Mouse (Mus musculus): Measurements from ENCODE around the gene Ubald1. TPM values are rescaled to one million over a fixed set of nuclear protein-coding genes. Genes with fewer than 3 reads are reported as not detected.

The Ubald1 gene
- polyA plus RNA-seq, 1 experiment = 14.2 TPM

DNA sequence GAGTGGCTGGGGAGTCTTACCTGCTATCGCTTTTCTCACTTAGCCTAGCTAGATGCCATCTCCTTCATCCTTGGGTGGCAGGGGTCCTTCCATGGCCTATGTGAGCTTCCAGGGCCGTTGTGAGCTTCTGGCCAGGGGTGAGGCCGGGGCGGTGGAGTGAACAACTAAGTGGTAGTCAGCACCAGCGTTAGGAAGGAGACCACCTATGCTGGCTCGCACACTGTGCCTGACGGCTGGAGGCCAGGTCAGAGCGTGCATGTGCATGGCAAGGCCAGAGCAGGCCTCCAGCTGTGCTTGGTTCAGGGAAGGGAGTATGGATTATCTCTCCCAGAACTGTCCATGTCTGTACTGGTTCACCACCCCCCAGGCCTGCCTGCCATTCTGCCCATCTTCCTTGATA is 16.4 kb downstream of the Ubald1 start:
- no peak overlapping the region for H3K27ac ChIP-seq (replicated peaks; ENCODE audit: low read depth, low read length)
- H3K4me1 ChIP-seq (ENCODE audit: control insufficient read depth, insufficient read depth, insufficient read length, low read length) = no peaks in the 10 kb centered on the region
- H3K4me3 ChIP-seq (ENCODE audit: insufficient read depth, low read depth, low read length) = no peak overlapping the region

DNA sequence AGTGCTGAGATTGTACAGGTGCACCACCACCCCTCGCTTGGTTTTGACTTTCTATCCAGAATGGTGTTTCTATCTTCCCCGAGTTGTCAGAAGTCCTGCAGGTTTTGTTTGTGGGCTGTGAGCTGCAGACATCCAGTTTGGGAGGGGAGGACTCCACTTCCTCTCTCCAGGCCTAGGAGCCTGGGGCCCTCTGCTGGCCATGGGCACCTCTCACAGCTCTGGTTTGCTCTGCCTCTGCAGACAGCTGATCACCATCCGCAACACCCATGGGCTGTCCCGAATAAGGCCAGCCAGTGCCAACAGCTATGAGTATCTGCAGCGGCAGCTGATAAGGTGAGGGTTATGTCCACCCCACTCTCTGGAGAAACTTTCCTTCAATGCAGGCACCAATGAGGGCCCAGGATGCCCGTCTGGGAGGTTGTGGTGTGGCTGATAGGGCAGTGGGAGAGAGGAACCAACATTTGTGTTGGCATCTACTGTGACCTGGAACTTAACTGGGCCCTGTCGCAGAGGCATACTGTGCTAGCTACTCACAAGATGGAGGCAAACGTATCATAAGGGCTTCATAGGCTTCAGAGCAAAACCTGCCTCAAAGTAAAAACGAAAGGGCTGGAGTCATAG is 17.1 kb downstream of the Ubald1 start:
- Histone ChIP-seq H3K4me1 (ENCODE audit: control insufficient read depth, insufficient read depth, insufficient read length, low read length) (no peaks in the 10 kb centered on the region), H3K27ac (replicated peaks; ENCODE audit: low read depth, low read length) (no peak overlapping the region), H3K4me3 (ENCODE audit: insufficient read depth, low read depth, low read length) (no peak overlapping the region)

DNA sequence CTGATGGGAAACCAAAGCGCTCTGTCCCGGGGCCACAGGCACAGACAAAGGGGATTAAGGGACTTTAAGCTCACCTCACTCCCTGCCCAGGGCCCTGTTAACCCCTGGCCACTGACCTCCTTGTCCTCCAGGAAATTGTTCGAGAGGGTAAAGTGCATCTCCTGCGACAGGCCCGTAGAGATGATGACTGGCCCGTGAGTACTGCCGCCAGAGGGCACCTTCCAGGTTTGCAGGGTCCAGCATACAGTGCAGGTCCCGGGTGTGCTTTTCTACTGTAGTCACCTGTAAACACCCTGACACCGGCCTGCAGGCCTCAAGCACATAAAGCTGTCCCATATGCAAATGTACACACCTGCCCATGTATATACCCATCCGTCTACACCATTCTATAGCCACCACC is 18.7 kb downstream of the Ubald1 start:
- Histone ChIP-seq H3K27ac (replicated peaks; ENCODE audit: low read depth, low read length) (no peak overlapping the region), H3K4me1 (ENCODE audit: control insufficient read depth, insufficient read depth, insufficient read length, low read length) (no peaks in the 10 kb centered on the region), H3K4me3 (ENCODE audit: insufficient read depth, low read depth, low read length) (no peak overlapping the region)

DNA sequence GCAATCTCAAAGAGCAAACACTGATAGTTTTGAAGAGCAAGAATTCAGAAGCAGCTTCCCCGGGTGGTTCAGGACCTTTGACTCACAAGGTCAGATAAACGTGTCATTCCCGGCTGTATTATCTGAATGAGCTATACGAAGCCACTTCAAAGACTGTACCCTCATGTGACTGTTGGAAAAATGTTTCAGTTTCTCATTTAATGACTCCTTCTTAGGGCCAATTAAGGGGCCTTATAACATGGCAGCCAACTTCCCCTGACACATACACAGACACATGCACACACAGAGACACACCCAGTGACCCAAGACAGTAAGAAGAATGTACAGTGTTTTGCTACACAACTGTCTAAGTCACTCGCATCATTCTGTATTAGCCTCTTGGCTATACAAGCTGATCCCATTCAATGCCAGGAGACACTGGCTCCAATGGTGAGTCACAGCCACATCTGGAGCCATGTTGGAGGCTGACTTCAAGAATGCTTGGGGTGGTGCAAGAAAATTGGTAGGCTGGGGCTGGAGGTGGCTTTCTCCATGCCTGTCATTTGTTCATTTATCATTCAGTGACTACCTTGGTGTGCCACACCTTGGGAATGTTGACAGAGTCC is 25.0 kb downstream of the Ubald1 start:
- H3K4me3 ChIP-seq (ENCODE audit: insufficient read depth, low read depth, low read length) = no peak overlapping the region
- H3K27ac ChIP-seq (replicated peaks; ENCODE audit: low read depth, low read length) = no peak overlapping the region
- no peaks in the 10 kb centered on the region for H3K4me1 ChIP-seq (ENCODE audit: control insufficient read depth, insufficient read depth, insufficient read length, low read length)

DNA sequence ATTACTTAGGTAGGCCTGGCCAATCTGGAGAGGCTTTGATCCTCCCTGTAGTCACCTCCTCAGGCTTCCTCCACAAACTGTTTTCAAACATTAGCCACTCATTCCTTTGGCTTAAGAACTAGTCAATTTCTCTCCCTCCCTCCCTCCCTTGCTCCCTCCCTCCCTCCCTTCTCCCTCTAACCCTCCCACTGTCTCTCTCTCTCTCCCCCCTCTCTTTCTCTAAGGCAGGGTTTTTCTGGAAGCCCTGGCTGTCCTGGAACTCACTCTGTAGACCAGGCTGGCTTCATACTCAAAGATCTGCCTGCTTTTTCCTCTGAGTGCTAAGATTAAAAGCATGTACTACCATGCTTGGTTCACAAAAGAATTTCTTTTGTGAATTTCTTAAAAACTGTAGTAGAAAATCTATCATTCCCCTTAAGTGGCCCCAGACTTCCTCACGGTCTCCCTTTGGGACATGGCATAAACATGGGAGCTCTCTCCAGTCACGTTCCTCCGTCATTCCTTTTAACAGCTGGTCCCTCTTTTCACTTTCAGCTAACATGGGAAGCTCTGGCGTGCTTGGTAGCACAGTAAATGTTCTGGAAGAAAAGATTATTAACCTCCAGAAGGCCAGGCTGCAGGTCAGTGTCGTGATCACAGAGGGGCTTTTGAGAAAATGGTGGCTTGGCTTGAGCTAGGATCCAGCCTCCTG is 29.0 kb downstream of the Ubald1 start:
- no peak overlapping the region for H3K4me3 ChIP-seq (ENCODE audit: insufficient read depth, low read depth, low read length)
- no peak overlapping the region for H3K27ac ChIP-seq (replicated peaks; ENCODE audit: low read depth, low read length)

DNA sequence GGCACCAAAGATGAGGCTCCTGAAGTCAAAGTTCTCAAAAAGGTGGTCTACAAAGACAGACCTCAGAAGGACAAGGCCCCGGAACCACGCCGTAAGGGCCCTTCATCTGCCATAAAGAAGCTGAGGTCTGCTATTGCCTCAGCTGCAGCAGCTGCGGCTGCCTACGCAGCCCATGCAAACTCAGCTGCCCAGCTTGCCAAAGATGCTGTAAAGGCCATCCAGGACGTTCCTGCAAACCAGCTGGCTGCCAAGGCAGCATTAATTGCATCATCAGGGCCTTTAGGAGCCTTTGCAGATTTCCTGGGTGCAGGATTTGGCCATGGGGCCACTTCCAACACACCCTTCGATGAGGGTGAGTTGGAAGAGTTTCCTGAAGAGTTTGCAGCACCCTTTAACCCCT is 29.8 kb downstream of the Ubald1 start:
- H3K27ac ChIP-seq (replicated peaks; ENCODE audit: low read depth, low read length) = no peak overlapping the region
- no peaks in the 10 kb centered on the region for H3K4me1 ChIP-seq (ENCODE audit: control insufficient read depth, insufficient read depth, insufficient read length, low read length)
- no peak overlapping the region for H3K4me3 ChIP-seq (ENCODE audit: insufficient read depth, low read depth, low read length)

More for the DNA sequence above, 29.0 kb downstream of the Ubald1 start:
- no peaks in the 10 kb centered on the region for H3K4me1 ChIP-seq (ENCODE audit: control insufficient read depth, insufficient read depth, insufficient read length, low read length)

- no peak overlapping the region for H3K4me3 ChIP-seq (ENCODE audit: insufficient read depth, low read depth, low read length)
- no peaks in the 10 kb centered on the region for H3K4me1 ChIP-seq (ENCODE audit: control insufficient read depth, insufficient read depth, insufficient read length, low read length)
- no peak overlapping the region for H3K27ac ChIP-seq (replicated peaks; ENCODE audit: low read depth, low read length)
Measured at GRCm38 (mm10) chr16:4848090-4848489, 32.0 kb downstream of the Ubald1 start.

GRCm38 (mm10) chr16:4847041-4847440 is 33.1 kb downstream of the Ubald1 start:
- Histone ChIP-seq H3K4me1 (ENCODE audit: control insufficient read depth, insufficient read depth, insufficient read length, low read length) (no peaks in the 10 kb centered on the region), H3K27ac (replicated peaks; ENCODE audit: low read depth, low read length) (no peak overlapping the region), H3K4me3 (ENCODE audit: insufficient read depth, low read depth, low read length) (no peak overlapping the region)

GRCm38 (mm10) chr16:4840231-4840630 is 39.9 kb downstream of the Ubald1 start:
- Histone ChIP-seq H3K4me1 (ENCODE audit: control insufficient read depth, insufficient read depth, insufficient read length, low read length) (no peaks in the 10 kb centered on the region), H3K4me3 (ENCODE audit: insufficient read depth, low read depth, low read length) (no peak overlapping the region), H3K27ac (replicated peaks; ENCODE audit: low read depth, low read length) (no peak overlapping the region)

DNA sequence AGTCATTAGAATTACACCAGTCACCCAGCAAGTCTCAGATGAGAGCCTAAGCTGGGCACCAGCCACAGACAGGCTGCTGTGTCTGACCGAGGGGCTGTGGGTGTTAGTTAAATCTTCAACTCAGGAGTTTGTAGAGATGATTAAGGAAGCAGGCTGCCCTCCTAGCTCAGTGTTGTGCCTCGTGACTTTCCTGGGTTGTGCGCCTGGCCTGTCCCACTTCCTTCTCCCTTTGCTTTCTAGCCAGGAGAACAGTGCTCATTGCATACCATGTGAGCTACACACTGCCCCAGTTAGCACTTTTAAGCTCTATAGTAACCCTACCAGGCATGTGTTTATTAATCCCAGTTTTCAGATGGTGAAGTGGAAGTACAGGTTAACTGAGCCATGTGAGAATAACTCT is 40.6 kb downstream of the Ubald1 start:
- Histone ChIP-seq H3K4me3 (ENCODE audit: insufficient read depth, low read depth, low read length) (no peak overlapping the region), H3K4me1 (ENCODE audit: control insufficient read depth, insufficient read depth, insufficient read length, low read length) (no peaks in the 10 kb centered on the region), H3K27ac (replicated peaks; ENCODE audit: low read depth, low read length) (no peak overlapping the region)

DNA sequence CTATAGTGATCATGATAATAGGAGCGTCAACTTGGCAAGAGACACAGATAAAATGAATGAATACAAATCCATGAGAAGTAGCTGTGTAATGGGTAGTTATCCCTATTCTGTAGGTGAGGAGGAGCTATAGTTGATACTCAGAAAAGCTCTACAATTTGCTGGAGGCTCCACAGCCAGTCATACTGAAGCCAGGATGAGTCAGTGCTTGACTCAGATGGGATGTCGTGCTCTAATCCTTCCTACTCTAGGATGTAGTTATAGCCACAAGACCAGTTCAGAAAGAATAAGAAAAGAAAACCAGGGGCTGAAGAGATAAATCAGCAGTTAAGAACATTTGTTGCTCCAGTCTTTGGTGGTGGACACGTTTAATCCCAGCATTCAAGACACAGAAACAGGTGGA is 42.5 kb downstream of the Ubald1 start:
- H3K4me3 ChIP-seq (ENCODE audit: insufficient read depth, low read depth, low read length) = no peak overlapping the region
- H3K4me1 ChIP-seq (ENCODE audit: control insufficient read depth, insufficient read depth, insufficient read length, low read length) = no peaks in the 10 kb centered on the region
- no peak overlapping the region for H3K27ac ChIP-seq (replicated peaks; ENCODE audit: low read depth, low read length)

DNA sequence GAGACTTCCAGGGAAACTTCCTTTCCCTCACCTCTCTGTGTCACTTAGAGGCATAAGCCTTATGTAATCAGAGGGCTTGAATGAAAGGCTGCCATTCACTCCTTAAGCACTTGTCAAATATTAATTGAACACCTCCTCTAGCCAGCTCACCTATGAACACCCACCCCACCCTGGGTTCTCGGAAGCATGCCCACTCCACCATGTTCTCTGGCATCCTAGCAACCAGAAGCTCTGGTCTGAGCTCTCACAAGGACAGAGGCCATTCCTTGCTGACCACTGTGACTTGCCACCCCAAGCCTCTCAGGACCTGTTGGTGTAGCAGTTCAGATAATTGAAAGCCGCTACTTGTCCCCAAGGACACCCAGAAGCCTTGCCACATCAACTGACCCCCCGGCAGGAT is 44.9 kb downstream of the Ubald1 start, which contains the start of gene 4930562C15Rik:
Gene 4930562C15Rik, plus strand, starts transcription at position 226 of the 400 bp plus-strand sequence.
- H3K4me3 ChIP-seq (ENCODE audit: insufficient read depth, low read depth, low read length) = no peak within 1 kb of the TSS
- H3K27ac ChIP-seq (replicated peaks; ENCODE audit: low read depth, low read length) = no peak within 1 kb of the TSS

DNA sequence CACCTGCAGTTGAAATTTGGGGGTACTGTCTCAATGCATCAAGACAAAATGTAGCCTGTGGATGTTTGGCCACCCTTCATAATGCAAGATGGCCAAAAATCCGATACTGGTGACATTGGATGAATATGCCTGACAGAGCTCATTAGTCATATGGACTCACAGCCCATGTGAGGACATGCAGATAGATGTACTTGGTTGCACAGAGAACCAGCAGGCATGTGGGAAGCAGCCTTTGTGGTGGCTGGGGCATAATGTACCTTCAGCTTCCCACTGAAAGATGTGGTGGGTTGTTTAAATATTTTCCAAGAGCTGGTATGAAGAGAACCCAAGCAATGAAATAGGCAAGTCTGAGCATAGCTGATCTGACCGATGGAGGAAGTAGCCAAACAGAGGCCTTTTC is 46.3 kb downstream of the Ubald1 start:
- no peak overlapping the region for H3K4me3 ChIP-seq (ENCODE audit: insufficient read depth, low read depth, low read length)
- no peaks in the 10 kb centered on the region for H3K4me1 ChIP-seq (ENCODE audit: control insufficient read depth, insufficient read depth, insufficient read length, low read length)
- H3K27ac ChIP-seq (replicated peaks; ENCODE audit: low read depth, low read length) = no peak overlapping the region

More for the DNA sequence above, 44.9 kb downstream of the Ubald1 start, which contains the start of gene 4930562C15Rik:
- H3K4me1 ChIP-seq (ENCODE audit: control insufficient read depth, insufficient read depth, insufficient read length, low read length) = no peaks in the 10 kb centered on the region

DNA sequence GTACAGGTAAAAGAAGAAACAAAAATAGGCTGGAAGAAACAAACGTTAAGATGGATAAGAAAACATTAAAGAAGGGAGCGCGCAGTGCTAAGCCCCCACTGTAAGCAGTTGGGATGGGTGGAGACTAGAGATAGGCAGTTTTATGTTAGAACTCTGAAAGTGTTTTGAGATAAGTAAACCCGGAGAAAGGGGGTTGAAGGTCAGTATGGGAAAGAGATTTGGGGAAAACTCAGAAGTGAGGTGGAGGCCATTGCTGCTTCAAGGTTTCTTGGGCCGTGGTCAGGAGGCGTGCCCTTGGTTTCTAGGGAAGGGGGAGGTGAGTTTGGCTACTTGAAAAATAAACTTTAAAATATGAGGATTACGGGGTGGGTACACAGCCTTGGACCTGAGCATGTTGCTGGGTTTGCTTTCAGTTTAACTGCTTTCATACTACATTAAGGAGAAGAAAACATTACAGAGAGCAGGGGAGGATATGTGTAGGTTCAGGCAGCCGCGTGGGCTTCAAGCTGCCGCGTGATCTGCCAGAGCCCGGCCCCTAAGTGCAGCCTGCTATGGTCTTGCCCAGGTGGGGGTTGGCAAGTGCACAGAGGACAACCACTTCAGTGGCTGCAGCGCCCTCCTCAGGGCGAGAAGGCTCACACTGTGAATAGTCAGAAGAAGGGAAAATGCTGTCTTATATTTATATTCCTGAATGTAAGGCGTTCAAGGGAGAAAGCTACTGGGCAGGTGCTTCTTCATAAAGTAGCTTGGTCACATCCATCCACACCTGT is 48.3 kb downstream of the Ubald1 start:
- Histone ChIP-seq H3K4me1 (ENCODE audit: control insufficient read depth, insufficient read depth, insufficient read length, low read length) (no peaks in the 10 kb centered on the region), H3K27ac (replicated peaks; ENCODE audit: low read depth, low read length) (no peak overlapping the region), H3K4me3 (ENCODE audit: insufficient read depth, low read depth, low read length) (no peak overlapping the region)

DNA sequence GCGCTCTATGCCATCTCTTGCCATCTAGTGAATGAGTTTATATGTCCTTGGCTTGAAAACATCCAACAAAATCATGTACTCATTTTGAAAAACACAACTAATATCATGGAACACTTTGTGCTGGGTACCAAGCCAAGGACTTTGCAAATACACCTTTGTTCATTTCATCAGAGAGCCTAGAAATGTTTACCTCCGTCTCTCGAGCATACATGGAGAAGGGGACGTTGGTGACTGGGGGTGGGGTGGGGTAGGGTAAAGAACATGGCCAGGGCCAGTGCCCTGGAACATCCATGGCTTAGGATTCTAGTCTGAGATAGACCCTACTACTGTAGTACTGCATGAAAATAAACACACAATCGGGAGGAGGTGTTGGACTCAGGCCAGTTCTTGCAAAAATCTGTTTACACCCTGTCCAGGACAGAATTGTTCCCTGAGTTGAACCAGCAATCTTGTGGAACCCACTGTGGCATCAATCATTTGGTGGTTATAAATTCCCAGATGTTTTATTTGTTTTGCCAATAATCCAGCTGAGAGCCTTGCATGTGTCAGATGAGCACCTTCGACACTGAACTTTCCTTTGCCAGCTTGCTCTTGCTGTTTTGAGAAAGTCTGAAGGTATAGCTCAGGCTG is 50.7 kb downstream of the Ubald1 start:
- Histone ChIP-seq H3K27ac (replicated peaks; ENCODE audit: low read depth, low read length) (no peak overlapping the region), H3K4me3 (ENCODE audit: insufficient read depth, low read depth, low read length) (no peak overlapping the region), H3K4me1 (ENCODE audit: control insufficient read depth, insufficient read depth, insufficient read length, low read length) (no peaks in the 10 kb centered on the region)

All from brown adipose tissue, adult 24 weeks (tissue).